In genomic region chr9:69289056-69290017, GRCm38 (mm10) we compare ENCODE assay signal across 8 mouse cellular contexts.
DNase-seq lines count a peak whose midpoint lies in the region; ATAC-seq and TF ChIP-seq lines count a peak whose summit lies in the region.

No protein-coding gene starts in this region.

- no peak for TF ChIP-seq EP300 in liver, postnatal 0 days (IDR thresholded peaks at IDR 0.05; ENCODE audit: low read depth)
- no peak for TF ChIP-seq EP300 in stomach, postnatal 0 days (optimal IDR thresholded peaks at IDR 0.05)

- peak; percentile 90 for ATAC-seq in forebrain, embryonic 15.5 days (replicated peaks)
- peak; percentile 91 for ATAC-seq in liver, postnatal 0 days
- ATAC-seq in neural tube, embryonic 13.5 days (ENCODE audit: low read depth) = peak; percentile 93
- peak; percentile 96 for ATAC-seq in stomach, postnatal 0 days (ENCODE audit: low FRiP score, low TSS enrichment)

- intact Hi-C loops in heart, postnatal 14 days (cut with DNase I) = loop anchor here (5.0 to 10.0 kb wide), 2 partner anchors 162 to 575 kb away; no protein-coding TSS in a partner anchor

- 1% methylated on average over 51 of the region's 59 CpGs for WGBS in forebrain, embryonic 15.5 days
- 2% methylated on average over 59 of the region's 59 CpGs for WGBS in large intestine, adult 2 months
- 2% methylated on average over 43 of the region's 59 CpGs for WGBS in liver, postnatal 0 days (ENCODE audit: insufficient replicate concordance)
- 1% methylated on average over 54 of the region's 59 CpGs for WGBS in neural tube, embryonic 13.5 days
- WGBS in stomach, postnatal 0 days = 2% methylated on average over 57 of the region's 59 CpGs

- DNase-seq in CD4-positive helper T cell, adult 2 months (ENCODE audit: low read depth, low spot score) = peak; percentile 93
- peak; percentile 48 for DNase-seq in c-Kit-positive CD71-negative TER-119-negative erythroid progenitor cells, embryonic 14.5 days (ENCODE audit: low read depth)
- DNase-seq in heart, postnatal 14 days = peak; percentile 87 to 90
- peak; percentile 28 for DNase-seq in large intestine, adult 2 months (ENCODE audit: low read depth, low spot score)
- DNase-seq in liver, postnatal 0 days = peak; percentile 84
- DNase-seq in stomach, postnatal 0 days (ENCODE audit: low spot score) = peak; percentile 86

- peaks cover 24% of the 10 kb centered on the region for H3K4me1 ChIP-seq in forebrain, embryonic 15.5 days
- 0 out of 2 replicates have a peak, but pooled peaks cover 7% of the 10 kb centered on the region for H3K4me1 ChIP-seq in liver, postnatal 0 days (ENCODE audit: insufficient read depth)
- peaks cover 25% of the 10 kb centered on the region for H3K4me1 ChIP-seq in neural tube, embryonic 13.5 days (replicated peaks)
- H3K4me1 ChIP-seq in stomach, postnatal 0 days (replicated peaks; ENCODE audit: control insufficient read depth, insufficient read depth) = no peaks in the 10 kb centered on the region

- H3K9me3 ChIP-seq in forebrain, embryonic 15.5 days = no peaks in the 10 kb centered on the region
- H3K9me3 ChIP-seq in liver, postnatal 0 days (ENCODE audit: low read length) = no peaks in the 10 kb centered on the region
- no peaks in the 10 kb centered on the region for H3K9me3 ChIP-seq in neural tube, embryonic 13.5 days
- no peaks in the 10 kb centered on the region for H3K9me3 ChIP-seq in stomach, postnatal 0 days (ENCODE audit: control insufficient read depth, low read length)

- H3K27me3 ChIP-seq in forebrain, embryonic 15.5 days = peaks cover 26% of the 10 kb centered on the region
- H3K27me3 ChIP-seq in liver, postnatal 0 days (ENCODE audit: insufficient read depth, low read length) = peaks cover 22% of the 10 kb centered on the region
- peaks cover 54% of the 10 kb centered on the region for H3K27me3 ChIP-seq in neural tube, embryonic 13.5 days
- 0 out of 2 replicates have a peak, but pooled peaks cover 3% of the 10 kb centered on the region for H3K27me3 ChIP-seq in stomach, postnatal 0 days (ENCODE audit: control insufficient read depth, insufficient read depth, low read length)

- H3K36me3 ChIP-seq in forebrain, embryonic 15.5 days = no peaks in the 10 kb centered on the region
- H3K36me3 ChIP-seq in liver, postnatal 0 days (replicated peaks; ENCODE audit: insufficient read depth, low read length) = no peaks in the 10 kb centered on the region
- no peaks in the 10 kb centered on the region for H3K36me3 ChIP-seq in neural tube, embryonic 13.5 days
- H3K36me3 ChIP-seq in stomach, postnatal 0 days (ENCODE audit: control insufficient read depth, insufficient read depth, low read length) = no peaks in the 10 kb centered on the region

- peak; percentile 23 for TF ChIP-seq CTCF in liver, postnatal 0 days (IDR thresholded peaks at IDR 0.05; ENCODE audit: low read depth)
- TF ChIP-seq CTCF in stomach, postnatal 0 days (IDR thresholded peaks at IDR 0.05; ENCODE audit: low read depth) = peak; percentile 21

- H3K4me2 ChIP-seq in forebrain, embryonic 15.5 days (replicated peaks) = peak overlapping the region; percentile 99
- H3K4me2 ChIP-seq in liver, postnatal 0 days (ENCODE audit: low read depth, low read length) = peak overlapping the region; percentile 81
- peak overlapping the region; percentile 99 for H3K4me2 ChIP-seq in neural tube, embryonic 13.5 days
- H3K4me2 ChIP-seq in stomach, postnatal 0 days (replicated peaks; ENCODE audit: low read depth) = peak overlapping the region; percentile 99

- peak overlapping the region; percentile 62 for H3K9ac ChIP-seq in forebrain, embryonic 15.5 days (replicated peaks)
- H3K9ac ChIP-seq in liver, postnatal 0 days (replicated peaks) = peak overlapping the region; percentile 83
- H3K9ac ChIP-seq in neural tube, embryonic 13.5 days = peak overlapping the region; percentile 78
- H3K9ac ChIP-seq in stomach, postnatal 0 days (ENCODE audit: low read length) = peak overlapping the region; percentile 77

- peak overlapping the region; percentile 70 for H3K4me3 ChIP-seq in forebrain, embryonic 15.5 days
- peak overlapping the region; percentile 78 for H3K4me3 ChIP-seq in liver, postnatal 0 days (ENCODE audit: low read depth, low read length)
- H3K4me3 ChIP-seq in neural tube, embryonic 13.5 days = peak overlapping the region; percentile 68
- H3K4me3 ChIP-seq in stomach, postnatal 0 days (ENCODE audit: low read depth, low read length) = peak overlapping the region; percentile 72

- H3K27ac ChIP-seq in forebrain, embryonic 15.5 days (replicated peaks) = 0 out of 2 replicates have a peak overlapping the region, but pooled peaks have one; percentile 5
- peak overlapping the region; percentile 91 for H3K27ac ChIP-seq in liver, postnatal 0 days (ENCODE audit: low read depth)
- H3K27ac ChIP-seq in neural tube, embryonic 13.5 days (replicated peaks) = 0 out of 2 replicates have a peak overlapping the region, but pooled peaks have one; percentile 14
- H3K27ac ChIP-seq in stomach, postnatal 0 days (replicated peaks) = peak overlapping the region; percentile 49; the same call in 1 of the 2 replicates

Comparison
In these comparisons a context has a peak if more than half of its experiments do, and no peak if none do; other contexts are left out.
1. Peak in every context shown above with its lines: DNase-seq, ATAC-seq, H3K4me3 ChIP-seq and H3K27ac ChIP-seq.
2. DNase-seq: peak in every context shown above with its lines; median percentile 93 in CD4-positive helper T cell, adult 2 months; 88 in heart, postnatal 14 days; 86 in stomach, postnatal 0 days; 84 in liver, postnatal 0 days; 48 in c-Kit-positive CD71-negative TER-119-negative erythroid progenitor cells, embryonic 14.5 days; 28 in large intestine, adult 2 months.
3. H3K27ac ChIP-seq: peak in every context shown above with its lines; median percentile 91 in liver, postnatal 0 days; 49 in stomach, postnatal 0 days; 14 in neural tube, embryonic 13.5 days; 5 in forebrain, embryonic 15.5 days.